ENCODE assay signal across 12 mouse cellular contexts in the genomic region with DNA sequence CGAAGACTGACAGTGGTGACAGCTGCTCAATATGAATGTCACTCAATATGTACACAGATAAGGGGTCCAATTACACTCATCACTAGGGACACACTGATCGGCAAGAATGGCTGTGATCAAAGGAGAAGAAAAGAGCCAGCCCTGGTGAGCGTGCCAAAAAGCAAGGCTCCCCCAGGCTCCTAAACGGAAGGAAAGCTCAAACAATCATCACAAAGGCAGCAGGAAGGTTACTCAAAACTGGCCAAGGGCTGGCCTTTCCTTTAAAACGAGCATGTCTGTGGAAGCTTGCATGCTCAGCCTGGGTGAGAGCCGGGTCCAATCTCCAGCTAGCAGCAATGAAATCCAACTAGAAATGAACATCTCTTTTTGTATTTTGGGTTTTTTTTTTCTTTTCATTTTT. TPM values are rescaled to one million over a fixed set of nuclear protein-coding genes. Genes with fewer than 3 reads are reported as not detected.
DNase-seq lines count a peak whose midpoint lies in the region; ATAC-seq lines count a peak whose summit lies in the region.
"Had no signal": no experiment of that assay in that cellular context is flagged by ENCODE, and none has a peak within 500 bp of the region (broad histone marks: within the 10 kb centered on the region; RNA-seq: fewer than 3 reads in every experiment).

No protein-coding gene starts in this region.

- DNase-seq in heart, embryonic 10.5 days (ENCODE audit: low spot score) = no peak
- peak; percentile 47 for DNase-seq in kidney, postnatal 14 days
- no peak for DNase-seq in urinary bladder, adult 18-20 months (ENCODE audit: low spot score in 2 of 2)
- DNase-seq in cerebellum, adult 18-20 months = no peak
- DNase-seq: gastrocnemius, postnatal 14 days; spleen, adult 18-20 months had no signal

- H3K27ac ChIP-seq in heart, embryonic 12.5 days (ENCODE audit: poor library complexity, severe bottlenecking) = no peak overlapping the region
- H3K27ac ChIP-seq in heart, embryonic 10.5 days = no peak overlapping the region
- H3K27ac ChIP-seq in heart, embryonic 13.5 days (replicated peaks) = peak overlapping the region; percentile 36; the same call in 1 of the 2 replicates
- peak overlapping the region; percentile 73 for H3K27ac ChIP-seq in midbrain, embryonic 13.5 days
- H3K27ac ChIP-seq: macrophage had no signal

- peak; percentile 29; the same call in 1 of the 2 replicates for ATAC-seq in heart, embryonic 12.5 days (ENCODE audit: insufficient number of reproducible peaks, low FRiP score)
- ATAC-seq in heart, embryonic 13.5 days (ENCODE audit: extremely low read depth, insufficient number of reproducible peaks, low FRiP score, low TSS enrichment) = no peak
- ATAC-seq in midbrain, embryonic 13.5 days = no peak
- no peak for ATAC-seq in frontal cortex, adult (ENCODE audit: low TSS enrichment)
- ATAC-seq: intestine, postnatal 0 days had no signal

- no peak overlapping the region for H3K4me2 ChIP-seq in heart, embryonic 12.5 days
- no peak overlapping the region for H3K4me2 ChIP-seq in heart, embryonic 13.5 days
- no peak overlapping the region for H3K4me2 ChIP-seq in midbrain, embryonic 13.5 days (replicated peaks)

- no peaks in the 10 kb centered on the region for H3K27me3 ChIP-seq in heart, embryonic 12.5 days (replicated peaks)
- H3K27me3 ChIP-seq in heart, embryonic 10.5 days (ENCODE audit: insufficient read depth, poor library complexity, severe bottlenecking) = no peaks in the 10 kb centered on the region
- no peaks in the 10 kb centered on the region for H3K27me3 ChIP-seq in heart, embryonic 13.5 days (replicated peaks)
- no peaks in the 10 kb centered on the region for H3K27me3 ChIP-seq in midbrain, embryonic 13.5 days

- peaks cover 15% of the 10 kb centered on the region for H3K4me1 ChIP-seq in heart, embryonic 12.5 days (replicated peaks)
- H3K4me1 ChIP-seq in heart, embryonic 10.5 days = peaks cover 14% of the 10 kb centered on the region; the same call in 1 of the 2 replicates
- peaks cover 21% of the 10 kb centered on the region for H3K4me1 ChIP-seq in heart, embryonic 13.5 days
- H3K4me1 ChIP-seq in midbrain, embryonic 13.5 days (replicated peaks) = peaks cover 29% of the 10 kb centered on the region

- peaks cover 45% of the 10 kb centered on the region for H3K36me3 ChIP-seq in heart, embryonic 12.5 days
- peaks cover 25% of the 10 kb centered on the region; the same call in 1 of the 2 replicates for H3K36me3 ChIP-seq in heart, embryonic 10.5 days
- peaks cover 54% of the 10 kb centered on the region for H3K36me3 ChIP-seq in heart, embryonic 13.5 days
- H3K36me3 ChIP-seq in midbrain, embryonic 13.5 days = peaks cover 45% of the 10 kb centered on the region

- H3K9ac ChIP-seq in heart, embryonic 12.5 days = no peak overlapping the region
- no peak overlapping the region; the same call in 1 of the 2 replicates for H3K9ac ChIP-seq in heart, embryonic 13.5 days
- no peak overlapping the region for H3K9ac ChIP-seq in midbrain, embryonic 13.5 days (replicated peaks)

- peaks cover 14% of the 10 kb centered on the region; the same call in 1 of the 2 replicates for H3K9me3 ChIP-seq in heart, embryonic 12.5 days (replicated peaks)
- H3K9me3 ChIP-seq in heart, embryonic 10.5 days = no peaks in the 10 kb centered on the region
- H3K9me3 ChIP-seq in heart, embryonic 13.5 days = 0 out of 2 replicates have a peak, but pooled peaks cover 8% of the 10 kb centered on the region
- H3K9me3 ChIP-seq in midbrain, embryonic 13.5 days = no peaks in the 10 kb centered on the region

- 31% methylated on average over 6 of the region's 6 CpGs for WGBS in heart, embryonic 12.5 days
- WGBS in heart, embryonic 10.5 days = 37% methylated on average over 6 of the region's 6 CpGs
- WGBS in heart, embryonic 13.5 days = 32% methylated on average over 6 of the region's 6 CpGs
- WGBS in midbrain, embryonic 13.5 days = 27% methylated on average over 6 of the region's 6 CpGs

- H3K4me3 ChIP-seq in heart, embryonic 12.5 days = no peak overlapping the region
- H3K4me3 ChIP-seq in heart, embryonic 10.5 days = no peak overlapping the region
- no peak overlapping the region for H3K4me3 ChIP-seq in heart, embryonic 13.5 days
- H3K4me3 ChIP-seq in midbrain, embryonic 13.5 days (replicated peaks) = no peak overlapping the region

RNA-seq across cellular contexts. Expression of a gene that starts 39.2 kb away (rescaled TPM):
- 26.7 and 26.8 TPM in 2 replicates for polyA plus RNA-seq in heart, embryonic 12.5 days (2016; fragmentation: Nextera tagmentation; extraction: Ambion mirVana)
- polyA plus RNA-seq in heart, embryonic 10.5 days (2016; fragmentation: Nextera tagmentation; extraction: Ambion mirVana) = 14.5 and 19.7 TPM in 2 replicates
- polyA plus RNA-seq in heart, embryonic 13.5 days (2015; fragmentation: Nextera tagmentation; extraction: Ambion mirVana) = 19.3 and 19.5 TPM in 2 replicates
- polyA plus RNA-seq in midbrain, embryonic 13.5 days (2015; fragmentation: Nextera tagmentation; extraction: Ambion mirVana) = 76.4 and 91.1 TPM in 2 replicates

Comparison
In these comparisons a context has a peak if more than half of its experiments do, and no peak if none do; other contexts are left out.
1. H3K27ac ChIP-seq: peak in heart, embryonic 13.5 days (single experiment) and midbrain, embryonic 13.5 days (single experiment); none in heart, embryonic 12.5 days (single experiment) and heart, embryonic 10.5 days (single experiment).